Mouse (Mus musculus) retina, adult 2 months (tissue): ENCODE measurements around the gene Rgs7.

Experiments
- DNase-seq: peaks from one replicate; pipeline ENCODE4 v3.0.0-alpha.2; 2012; ENCODE audit warnings: low read depth, low spot score

Rgs7 gene

GRCm38 (mm10) chr1:175174918-175175675, 317.2 kb downstream of the Rgs7 start:
- DNase-seq = no peak

GRCm38 (mm10) chr1:175155469-175155868, 336.8 kb downstream of the Rgs7 start:
- DNase-seq = no peak

GRCm38 (mm10) chr1:175143051-175143450, 349.2 kb downstream of the Rgs7 start:
- no peak for DNase-seq

- no peak for DNase-seq
Measured at GRCm38 (mm10) chr1:175128525-175128924, 363.8 kb downstream of the Rgs7 start.

GRCm38 (mm10) chr1:175124416-175124815, 367.9 kb downstream of the Rgs7 start:
- DNase-seq = no peak

- DNase-seq = peak; percentile 2
Measured at GRCm38 (mm10) chr1:175118904-175119555, 373.3 kb downstream of the Rgs7 start.

- DNase-seq = no peak
Measured at GRCm38 (mm10) chr1:175108270-175108860, 383.9 kb downstream of the Rgs7 start.

- DNase-seq = no peak
Measured at GRCm38 (mm10) chr1:175106315-175106714, 386.0 kb downstream of the Rgs7 start.

GRCm38 (mm10) chr1:175105426-175105825, 386.9 kb downstream of the Rgs7 start:
- no peak for DNase-seq

DNA sequence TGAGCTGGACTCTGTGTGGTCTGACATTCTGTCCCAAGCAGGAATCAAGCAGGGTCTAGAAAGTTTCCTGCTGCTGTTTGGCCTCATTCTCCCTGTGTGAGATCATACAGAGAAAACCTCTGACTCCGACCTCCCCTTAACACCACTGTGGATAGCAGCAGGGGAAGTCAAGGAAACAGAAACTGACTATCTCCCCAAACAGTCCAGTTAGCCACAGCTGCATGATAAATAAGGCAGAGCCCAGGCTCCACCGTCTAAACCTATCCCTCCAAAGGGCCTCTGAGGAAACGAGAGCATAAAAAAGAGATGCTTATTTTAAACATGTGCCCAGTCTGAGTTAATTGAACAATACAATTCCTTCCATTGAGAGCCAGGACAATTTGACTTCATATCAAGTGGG, 395.3 kb downstream of the Rgs7 start:
- DNase-seq = no peak

DNA sequence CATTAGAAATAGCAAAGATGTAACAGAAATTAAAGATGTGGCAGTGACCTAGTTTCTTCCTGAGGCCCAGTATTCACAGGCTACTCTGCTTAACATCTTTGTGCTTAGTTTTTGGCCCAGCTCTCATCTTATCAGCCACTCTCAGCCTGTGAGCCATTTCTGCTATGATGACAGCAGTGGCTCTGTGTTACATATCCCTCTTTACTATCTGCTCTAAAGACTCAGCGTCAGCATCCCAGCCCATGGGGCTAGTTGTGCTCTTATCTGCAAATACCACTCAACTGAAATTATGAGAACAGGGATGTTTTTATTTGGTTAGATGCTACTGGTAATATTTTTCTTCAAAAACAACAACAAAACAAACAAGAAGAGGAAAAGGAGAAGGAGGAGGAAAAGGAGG, 410.2 kb downstream of the Rgs7 start:
- no peak for DNase-seq

GRCm38 (mm10) chr1:175079819-175080608, 412.3 kb downstream of the Rgs7 start:
- no peak for DNase-seq

GRCm38 (mm10) chr1:175073500-175074232, 418.6 kb downstream of the Rgs7 start:
- no peak for DNase-seq

GRCm38 (mm10) chr1:175069758-175070290, 422.5 kb downstream of the Rgs7 start:
- no peak for DNase-seq

GRCm38 (mm10) chr1:175049121-175049520, 443.2 kb downstream of the Rgs7 start:
- no peak for DNase-seq

- peak; percentile 38 for DNase-seq
Measured at GRCm38 (mm10) chr1:175041167-175041817, 451.0 kb downstream of the Rgs7 start.

DNA sequence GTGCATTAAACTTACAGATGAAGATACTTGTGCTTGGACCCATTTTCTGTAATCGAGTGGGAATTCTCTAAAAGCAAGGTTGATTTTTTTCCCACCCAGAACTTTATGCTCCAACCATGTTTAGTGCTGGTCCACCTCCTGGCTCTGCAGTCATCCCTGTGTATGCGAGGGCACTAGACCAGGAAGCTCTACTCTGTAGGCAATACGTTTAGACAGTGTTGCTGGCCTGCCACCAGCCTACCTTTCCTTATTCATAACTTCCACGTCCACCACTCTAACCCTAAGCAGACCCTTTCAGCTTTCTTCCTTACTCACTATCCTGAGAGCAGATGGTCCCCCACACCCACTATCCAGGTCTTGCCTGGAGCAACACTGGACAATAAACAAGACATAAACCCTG, 452.3 kb downstream of the Rgs7 start:
- no peak for DNase-seq

GRCm38 (mm10) chr1:175039567-175039966, 452.7 kb downstream of the Rgs7 start:
- no peak for DNase-seq

- DNase-seq = no peak
Measured at GRCm38 (mm10) chr1:175035461-175035860, 456.8 kb downstream of the Rgs7 start.

DNA sequence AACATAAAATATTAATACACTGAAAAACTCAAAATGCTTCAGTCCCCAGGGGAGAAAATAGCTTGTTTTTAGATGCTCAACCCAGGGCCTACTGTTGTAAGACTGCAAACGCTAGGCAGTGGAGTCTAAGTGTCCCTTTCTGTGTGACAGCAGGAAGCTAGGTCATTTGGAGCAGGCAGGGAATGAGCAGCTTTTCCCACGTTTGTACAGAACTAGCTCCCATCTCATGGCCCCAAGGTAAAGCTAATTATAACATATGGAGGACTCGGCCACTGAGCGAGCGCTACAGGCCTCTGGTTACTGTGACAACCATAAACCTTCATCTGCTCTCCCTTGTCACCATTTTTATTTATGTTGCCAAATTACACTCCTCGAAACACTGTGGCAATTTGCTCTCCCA, 460.3 kb downstream of the Rgs7 start:
- no peak for DNase-seq
